Comparison of ENCODE assay signal across 30 mouse cellular contexts in the genomic region with DNA sequence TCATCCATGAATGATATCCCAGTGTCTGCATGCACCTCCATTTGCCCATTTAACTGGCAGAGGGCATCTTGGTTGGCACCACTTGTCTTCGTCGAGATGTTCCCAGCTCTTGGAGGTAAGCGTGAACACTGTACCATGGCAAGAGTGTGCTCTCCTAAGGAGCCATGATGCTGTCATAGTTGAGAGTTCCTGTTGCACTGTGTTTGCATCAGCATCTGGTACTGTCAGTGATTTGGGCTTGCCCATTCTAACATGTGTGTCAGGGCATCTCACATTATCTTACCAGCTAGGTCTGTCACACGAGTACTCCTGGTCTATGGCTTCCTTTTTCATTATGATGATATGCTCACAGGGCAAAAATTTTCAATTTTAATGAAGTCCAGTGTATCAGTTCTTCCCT.
"Had no signal": no experiment of that assay in that cellular context is flagged by ENCODE, and none has a peak within 500 bp of the region (broad histone marks: within the 10 kb centered on the region; RNA-seq: fewer than 3 reads in every experiment).

No protein-coding gene starts in this region.

- H3K27me3 ChIP-seq: limb, embryonic 12.5 days; limb, embryonic 13.5 days; limb, embryonic 15.5 days; liver, embryonic 12.5 days; liver, embryonic 13.5 days; liver, embryonic 15.5 days; lung, embryonic 15.5 days; megakaryocyte, embryonic 14.5 days; midbrain, embryonic 12.5 days; midbrain, embryonic 13.5 days; midbrain, embryonic 15.5 days had no signal

- H3K36me3 ChIP-seq: limb, embryonic 10.5 days; limb, embryonic 12.5 days; limb, embryonic 13.5 days; limb, embryonic 15.5 days; liver, embryonic 12.5 days; liver, embryonic 13.5 days; liver, embryonic 15.5 days; lung, embryonic 15.5 days; midbrain, embryonic 10.5 days; midbrain, embryonic 12.5 days; midbrain, embryonic 13.5 days; midbrain, embryonic 15.5 days had no signal

- H3K9me3 ChIP-seq: limb, embryonic 10.5 days; limb, embryonic 12.5 days; limb, embryonic 13.5 days; limb, embryonic 15.5 days; liver, embryonic 12.5 days; liver, embryonic 13.5 days; liver, embryonic 15.5 days; lung, embryonic 15.5 days; midbrain, embryonic 10.5 days; midbrain, embryonic 12.5 days; midbrain, embryonic 13.5 days; midbrain, embryonic 15.5 days had no signal

- DNase-seq: left cerebral cortex, postnatal 4 days; liver; liver, embryonic 13.5 days; liver, postnatal 0 days; lung, adult 18-20 months; lung, adult 2 months; lung, embryonic 14.5 days; lung, postnatal 10 days; lung, postnatal 14 days; lung, postnatal 36 days; lung, postnatal 4 days; midbrain, embryonic 14.5 days had no signal

- ATAC-seq: liver, embryonic 12.5 days; liver, postnatal 0 days; lung, postnatal 0 days; midbrain, embryonic 13.5 days; midbrain, embryonic 15.5 days; midbrain, embryonic 16.5 days had no signal

- H3K4me3 ChIP-seq: limb, embryonic 10.5 days; limb, embryonic 12.5 days; limb, embryonic 13.5 days; limb, embryonic 15.5 days; liver, embryonic 12.5 days; liver, embryonic 13.5 days; liver, embryonic 15.5 days; lung, embryonic 15.5 days; megakaryocyte, embryonic 14.5 days; midbrain, embryonic 10.5 days; midbrain, embryonic 12.5 days; midbrain, embryonic 13.5 days; midbrain, embryonic 15.5 days had no signal

- H3K9ac ChIP-seq: limb, embryonic 12.5 days; limb, embryonic 13.5 days; limb, embryonic 15.5 days; liver, embryonic 12.5 days; liver, embryonic 13.5 days; liver, embryonic 14.5 days; liver, embryonic 15.5 days; liver, postnatal 0 days; lung, embryonic 14.5 days; lung, embryonic 15.5 days; midbrain, embryonic 12.5 days; midbrain, embryonic 13.5 days; midbrain, embryonic 15.5 days had no signal

- H3K4me1 ChIP-seq: limb, embryonic 12.5 days; limb, embryonic 13.5 days; limb, embryonic 15.5 days; liver, embryonic 12.5 days; liver, embryonic 13.5 days; liver, embryonic 15.5 days; lung, embryonic 15.5 days; megakaryocyte, embryonic 14.5 days; midbrain, embryonic 12.5 days; midbrain, embryonic 13.5 days; midbrain, embryonic 15.5 days had no signal

- H3K4me2 ChIP-seq: limb, embryonic 12.5 days; limb, embryonic 13.5 days; limb, embryonic 15.5 days; liver, embryonic 11.5 days; liver, embryonic 12.5 days; liver, embryonic 13.5 days; liver, embryonic 15.5 days; lung, embryonic 14.5 days; lung, embryonic 15.5 days; midbrain, embryonic 11.5 days; midbrain, embryonic 12.5 days; midbrain, embryonic 13.5 days; midbrain, embryonic 15.5 days had no signal

- H3K27ac ChIP-seq: limb, embryonic 10.5 days; limb, embryonic 12.5 days; limb, embryonic 13.5 days; limb, embryonic 15.5 days; liver, embryonic 12.5 days; liver, embryonic 13.5 days; liver, embryonic 14.5 days; liver, embryonic 15.5 days; lung, embryonic 15.5 days; macrophage; midbrain, embryonic 10.5 days; midbrain, embryonic 12.5 days; midbrain, embryonic 13.5 days; midbrain, embryonic 15.5 days had no signal
